ENCODE assay signal across 8 mouse cellular contexts in genomic region chr10:83337159-83337951, GRCm38 (mm10). TPM values are rescaled to one million over a fixed set of nuclear protein-coding genes. Genes with fewer than 3 reads are reported as not detected.
DNase-seq lines count a peak whose midpoint lies in the region; ATAC-seq lines count a peak whose summit lies in the region.

Gene Slc41a2 (minus strand): TSS chr10:83337882.

- under 1% methylated on average over 77 of the region's 102 CpGs for WGBS in hindbrain, embryonic 11.5 days

- peak within 1 kb of the TSS; percentile 37; the same call in 1 of the 2 replicates for H3K27ac ChIP-seq in hindbrain, embryonic 11.5 days (ENCODE audit: low read depth, low read length)

- peak within 1 kb of the TSS; percentile 97 for H3K4me2 ChIP-seq in hindbrain, embryonic 11.5 days (replicated peaks; ENCODE audit: low read depth, low read length)

- ATAC-seq in hindbrain, embryonic 11.5 days (ENCODE audit: low FRiP score), result peak; percentile 88

- peaks cover 23% of the 10 kb centered on the region for H3K27me3 ChIP-seq in hindbrain, embryonic 11.5 days (ENCODE audit: control insufficient read depth, insufficient read depth, low read length)

- DNase-seq in ZHBTc4 (ENCODE audit: low read depth, low spot score), result peak; percentile 62
- DNase-seq in cerebellum, postnatal 10 days, result peak; percentile 86 to 89
- DNase-seq in frontal cortex, postnatal 25 days (ENCODE audit: low spot score in 2 of 2), result peak; percentile 42 to 43
- peak; percentile 74 for DNase-seq in hindbrain, embryonic 11.5 days (ENCODE audit: low spot score)
- DNase-seq in layer of hippocampus, postnatal 14 days (ENCODE audit: low spot score in 2 of 2), result peak; percentile 57 to 61
- peak; percentile 61 for DNase-seq in lung, postnatal 14 days
- peak; percentile 38 for DNase-seq in ovary, postnatal 14 days (ENCODE audit: low spot score)
- peak; percentile 69 for DNase-seq in urinary bladder, postnatal 14 days (ENCODE audit: low spot score)

- H3K4me1 ChIP-seq in hindbrain, embryonic 11.5 days (replicated peaks; ENCODE audit: control insufficient read depth, insufficient read depth, low read length), result no peaks in the 10 kb centered on the region

- H3K9me3 ChIP-seq in hindbrain, embryonic 11.5 days (ENCODE audit: control insufficient read depth, low read length), result no peaks in the 10 kb centered on the region

- no peaks in the 10 kb centered on the region for H3K36me3 ChIP-seq in hindbrain, embryonic 11.5 days (ENCODE audit: control insufficient read depth, insufficient read depth, low read length)

- H3K9ac ChIP-seq in hindbrain, embryonic 11.5 days (ENCODE audit: low read depth, low read length), result peak within 1 kb of the TSS; percentile 73

- peak within 1 kb of the TSS; percentile 54 for H3K4me3 ChIP-seq in hindbrain, embryonic 11.5 days (ENCODE audit: low read depth, low read length)

RNA-seq across cellular contexts. Expression of gene Slc41a2, which starts in this region (rescaled TPM):
- 0.90 and 1.4 TPM in 2 replicates for polyA plus RNA-seq in hindbrain, embryonic 11.5 days (2014; fragmentation: Nextera tagmentation; extraction: Ambion mirVana)
- 10 to 100 TPM; 27.3 to 30.7 TPM for total RNA-seq in layer of hippocampus, postnatal 14 days (2021)

Comparison
In these comparisons a context has a peak if more than half of its experiments do, and no peak if none do; other contexts are left out.
1. Peak in every context shown above with its lines: DNase-seq, ATAC-seq, H3K4me3 ChIP-seq and H3K27ac ChIP-seq.